Mouse (Mus musculus): ENCODE measurements around the gene Rbpjl. TPM values are rescaled to one million over a fixed set of nuclear protein-coding genes. Genes with fewer than 3 reads are reported as not detected.

Gene Rbpjl
- total RNA-seq, 1 experiment from 2014 or later, result not detected

DNA sequence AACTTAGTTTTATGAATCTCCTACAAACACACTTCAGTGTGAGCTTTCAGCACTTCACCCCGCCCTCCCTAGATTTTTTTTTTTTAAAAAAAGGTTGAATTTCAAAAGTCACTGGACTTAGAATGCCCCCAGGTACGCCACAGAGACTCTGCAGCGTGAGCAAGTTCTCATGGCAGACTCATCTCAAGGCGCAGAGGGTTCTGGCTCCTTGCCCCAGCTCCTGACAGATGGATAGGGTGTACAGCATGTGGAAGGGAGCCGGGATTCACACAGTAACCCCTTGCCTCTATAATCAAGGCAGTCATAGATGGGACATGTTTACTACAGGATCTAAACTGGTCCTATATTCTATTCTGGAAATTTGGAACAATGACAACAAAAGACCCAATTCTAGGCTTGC, 22.5 kb downstream of the Rbpjl start:
- ATAC-seq (replicated peaks; ENCODE audit: low read depth, poor library complexity, severe bottlenecking), result no peak

DNA sequence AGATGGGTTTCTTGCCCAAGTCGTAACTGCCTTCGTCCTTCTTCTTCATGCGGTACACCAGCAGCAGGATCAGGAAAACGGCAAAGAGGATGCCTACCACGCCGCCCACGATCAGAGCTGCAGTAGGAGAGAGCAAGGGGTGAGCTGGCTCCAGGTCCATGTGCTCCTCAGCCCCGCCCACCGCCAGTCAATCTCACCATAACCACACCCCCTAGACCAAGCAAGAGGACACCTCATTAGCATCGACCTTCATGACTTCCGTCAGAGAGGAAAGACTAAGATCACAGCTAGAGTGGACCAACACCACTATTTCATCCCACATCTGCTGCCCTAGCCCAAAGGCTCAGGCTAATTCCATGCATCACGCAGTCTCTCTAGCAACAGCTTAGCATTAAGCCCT, 23.2 kb downstream of the Rbpjl start:
- ATAC-seq (replicated peaks; ENCODE audit: low read depth, poor library complexity, severe bottlenecking), result no peak

DNA sequence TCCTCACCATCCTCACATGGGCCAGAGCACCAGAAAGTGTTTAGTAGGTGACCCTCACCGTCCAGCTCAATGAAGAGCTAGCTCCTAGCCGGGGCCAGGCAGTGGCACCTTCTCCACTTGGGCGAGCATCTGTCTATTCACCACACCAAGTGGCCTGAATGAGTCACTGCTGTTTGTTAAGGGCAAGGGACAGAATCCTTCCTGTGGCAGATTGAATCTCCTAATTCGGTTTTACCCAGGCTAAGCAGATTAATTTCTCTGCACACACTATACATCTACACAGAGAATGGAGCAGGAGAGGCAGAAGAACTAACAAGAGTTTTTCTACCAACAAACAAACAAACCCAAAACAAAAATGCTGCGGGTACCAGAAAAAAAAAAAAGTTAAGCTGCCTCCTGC, 24.0 kb downstream of the Rbpjl start:
- ATAC-seq (replicated peaks; ENCODE audit: low read depth, poor library complexity, severe bottlenecking), result no peak

DNA sequence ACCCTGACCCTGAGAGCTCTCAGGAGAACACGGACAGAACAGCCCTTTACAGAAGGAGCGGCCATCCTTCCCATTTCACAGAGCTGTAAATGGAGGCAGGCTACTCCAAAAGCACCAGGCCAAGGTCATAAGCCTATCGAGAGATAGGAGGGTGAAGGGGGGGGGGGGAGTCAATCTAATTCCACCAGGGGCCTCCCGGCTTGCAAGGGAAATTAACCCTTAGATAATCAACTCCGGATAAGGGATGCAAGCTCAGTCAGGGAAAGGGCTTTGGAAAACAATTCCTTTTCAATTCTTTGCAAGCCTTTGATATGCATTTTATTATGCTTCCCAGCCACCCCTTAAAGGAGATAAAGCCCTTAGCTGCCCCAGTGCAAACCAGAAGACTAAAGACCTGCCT, 25.5 kb downstream of the Rbpjl start:
- no peak for ATAC-seq (replicated peaks; ENCODE audit: low read depth, poor library complexity, severe bottlenecking)

DNA sequence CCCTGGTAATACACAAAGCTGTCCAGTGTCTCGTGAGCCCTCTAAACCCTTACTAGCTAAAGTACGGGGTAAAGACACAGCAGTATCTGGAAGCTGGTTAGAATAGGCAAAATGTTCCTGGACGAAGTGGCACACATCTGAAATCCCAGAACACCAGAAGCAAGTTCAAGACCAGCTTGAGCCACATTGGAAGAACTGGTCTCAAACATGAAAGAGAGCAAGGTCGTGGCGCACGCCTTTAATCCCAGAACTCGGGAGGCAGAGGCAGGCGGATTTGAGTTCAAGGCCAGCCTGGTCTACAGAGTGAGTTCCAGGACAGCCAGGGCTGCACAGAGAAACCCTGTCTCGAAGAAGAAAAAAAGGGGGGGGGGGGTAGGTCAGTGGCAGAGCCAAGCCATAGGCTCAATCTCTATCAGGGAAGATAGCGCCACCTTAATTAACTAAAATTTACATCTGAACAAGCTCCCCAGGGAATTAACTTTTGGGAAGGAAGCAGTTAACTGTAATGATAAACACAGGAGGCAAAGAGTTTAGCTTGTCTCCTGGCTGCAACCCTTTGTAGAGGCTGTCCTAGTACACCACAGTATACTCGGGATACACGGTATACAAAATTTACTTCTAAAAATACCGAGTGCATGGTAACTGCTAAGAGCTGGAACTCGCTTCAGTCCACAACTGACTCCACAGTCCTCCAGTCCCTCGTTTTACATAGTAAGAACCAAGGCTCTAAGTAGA, 27.1 kb downstream of the Rbpjl start:
- ATAC-seq (replicated peaks; ENCODE audit: low read depth, poor library complexity, severe bottlenecking), result no peak

DNA sequence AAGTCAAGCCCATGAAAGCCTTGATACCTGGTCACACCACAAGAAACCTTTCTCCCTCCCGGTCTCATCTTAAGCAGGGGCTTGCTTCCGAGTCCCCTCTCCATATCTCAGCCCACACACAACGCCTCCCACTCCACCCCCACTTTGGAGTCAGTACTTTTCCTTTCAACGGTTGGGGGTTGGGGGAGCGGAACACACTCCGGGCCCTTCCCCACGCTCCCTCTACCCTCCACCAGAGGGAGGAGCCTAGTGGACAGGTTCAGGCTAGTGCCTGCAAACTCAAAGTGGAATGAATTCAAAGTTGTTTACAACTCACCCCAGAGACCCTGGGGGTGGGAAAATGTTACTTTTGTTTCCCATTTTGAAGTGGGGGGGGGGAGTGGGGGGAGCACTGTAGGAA, 27.8 kb downstream of the Rbpjl start:
- 0 out of 2 replicates have a peak, but pooled peaks have one; percentile 50 for ATAC-seq (replicated peaks; ENCODE audit: low read depth, poor library complexity, severe bottlenecking)

DNA sequence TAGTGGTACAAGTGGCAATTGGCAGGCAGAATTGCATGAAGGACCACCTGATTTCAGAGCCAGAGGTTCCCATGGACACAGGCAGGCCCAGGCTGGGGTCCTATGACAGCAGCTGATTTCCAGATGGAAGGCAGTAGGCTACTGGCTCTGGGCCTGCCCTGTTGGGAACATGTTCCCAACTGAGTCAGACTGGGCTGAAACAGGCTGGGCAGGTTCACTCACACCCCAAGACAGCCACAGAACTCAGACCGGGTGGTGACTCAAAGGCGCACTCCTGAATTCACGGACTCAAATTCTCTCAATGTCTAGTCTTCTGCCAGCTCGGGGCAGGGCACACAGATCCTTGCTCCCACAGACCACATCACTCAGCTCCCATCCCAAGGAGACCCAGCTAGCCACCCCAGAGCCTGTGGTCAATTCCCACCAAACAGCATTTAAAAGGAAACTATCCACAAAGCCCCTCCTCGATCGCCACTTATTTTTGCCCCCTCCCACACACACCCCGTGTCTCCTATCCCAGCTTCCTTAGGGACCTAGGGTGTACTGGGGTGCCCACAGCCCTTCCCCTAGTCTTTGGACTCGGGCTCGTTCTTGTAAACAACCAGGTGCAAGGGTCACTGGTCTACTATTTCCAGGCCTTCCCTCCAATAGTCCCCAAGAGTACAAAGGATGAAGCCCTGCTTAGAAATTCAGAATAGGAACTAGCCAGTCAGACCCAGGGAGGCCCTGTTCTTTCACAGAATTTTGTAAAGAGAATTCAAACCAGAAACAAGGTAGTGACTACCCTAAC, 28.9 kb downstream of the Rbpjl start:
- no peak for ATAC-seq (replicated peaks; ENCODE audit: low read depth, poor library complexity, severe bottlenecking)

DNA sequence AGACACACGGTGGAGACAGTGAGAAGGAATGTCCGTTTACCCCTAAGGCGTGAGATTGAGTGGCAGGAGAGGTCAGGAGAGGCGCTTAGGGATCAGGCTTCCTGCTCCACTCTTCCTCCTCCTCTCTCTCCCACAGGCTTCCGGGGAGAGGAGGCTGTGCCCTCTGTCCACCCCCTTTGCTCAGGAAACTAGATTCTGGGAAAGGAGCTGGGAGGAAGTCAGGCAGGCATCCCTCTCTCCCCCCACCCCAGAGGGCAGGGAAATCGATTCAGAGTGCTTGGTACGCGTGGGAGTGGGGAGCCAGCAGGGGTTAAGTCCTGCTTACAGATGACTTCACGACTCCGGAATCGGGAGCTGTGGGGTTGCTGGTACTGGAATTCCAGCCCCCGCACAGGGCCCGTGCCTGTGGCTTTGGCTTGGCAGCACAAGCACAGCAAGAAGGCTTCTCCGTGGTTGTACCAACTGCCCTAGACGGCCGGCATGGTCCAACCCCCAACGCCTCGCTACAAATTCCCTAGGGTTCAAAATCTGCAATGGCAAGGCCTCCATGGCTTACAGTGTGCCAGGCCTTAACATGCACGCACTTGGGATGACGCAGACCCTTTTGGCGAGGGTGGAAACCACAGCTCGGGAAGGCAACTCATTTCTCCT, 29.7 kb downstream of the Rbpjl start:
- ATAC-seq (replicated peaks; ENCODE audit: low read depth, poor library complexity, severe bottlenecking), result no peak

DNA sequence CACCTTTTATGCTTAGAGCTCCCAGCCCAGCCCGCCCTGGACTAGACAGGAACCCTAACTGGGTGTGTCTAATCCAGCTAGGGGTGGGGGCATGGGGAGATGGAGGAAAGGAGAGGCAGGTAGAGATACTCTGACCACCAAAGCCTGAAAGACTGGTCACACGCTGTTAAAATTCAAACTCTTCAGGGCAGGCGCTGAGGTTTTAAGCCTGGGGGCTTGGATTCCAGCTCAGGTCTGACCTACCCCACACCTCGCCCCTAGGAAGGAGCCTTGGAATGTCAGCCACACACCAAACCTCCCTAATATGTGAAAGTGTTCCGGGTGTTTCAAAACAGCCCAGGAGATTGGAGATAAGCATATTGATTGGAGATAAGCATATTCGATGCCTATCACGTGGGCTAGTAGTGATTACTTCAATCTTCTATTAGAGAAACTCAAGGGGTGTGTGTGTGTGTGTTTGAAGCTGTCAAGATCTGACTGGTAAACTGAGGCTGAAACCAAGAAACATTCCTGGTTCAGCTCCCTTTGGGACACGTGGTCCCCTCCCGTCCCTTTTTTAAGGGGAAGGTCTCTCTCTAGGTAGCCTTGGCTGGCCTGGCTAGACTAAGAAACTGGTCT, 30.4 kb downstream of the Rbpjl start:
- no peak for ATAC-seq (replicated peaks; ENCODE audit: low read depth, poor library complexity, severe bottlenecking)

DNA sequence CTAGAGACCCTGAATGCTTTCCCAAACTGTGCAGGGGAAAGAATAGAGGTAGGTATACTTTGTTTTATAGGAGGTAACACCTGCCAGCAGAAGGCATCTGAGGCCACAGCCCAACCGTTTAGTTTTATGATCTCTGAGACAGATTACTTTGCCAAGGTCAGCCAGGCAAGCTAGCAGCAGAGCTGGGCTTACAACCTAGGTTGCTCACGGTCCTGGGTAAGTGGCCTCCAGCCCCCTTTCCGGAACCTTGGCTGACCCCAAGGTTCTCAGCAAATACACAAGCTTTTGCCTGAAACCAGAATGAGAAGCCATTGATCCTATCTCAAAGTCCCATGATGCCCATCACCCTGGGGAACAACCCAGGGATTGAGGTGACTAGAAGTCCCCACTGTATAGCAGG, 31.7 kb downstream of the Rbpjl start:
- ATAC-seq (replicated peaks; ENCODE audit: low read depth, poor library complexity, severe bottlenecking), result no peak

DNA sequence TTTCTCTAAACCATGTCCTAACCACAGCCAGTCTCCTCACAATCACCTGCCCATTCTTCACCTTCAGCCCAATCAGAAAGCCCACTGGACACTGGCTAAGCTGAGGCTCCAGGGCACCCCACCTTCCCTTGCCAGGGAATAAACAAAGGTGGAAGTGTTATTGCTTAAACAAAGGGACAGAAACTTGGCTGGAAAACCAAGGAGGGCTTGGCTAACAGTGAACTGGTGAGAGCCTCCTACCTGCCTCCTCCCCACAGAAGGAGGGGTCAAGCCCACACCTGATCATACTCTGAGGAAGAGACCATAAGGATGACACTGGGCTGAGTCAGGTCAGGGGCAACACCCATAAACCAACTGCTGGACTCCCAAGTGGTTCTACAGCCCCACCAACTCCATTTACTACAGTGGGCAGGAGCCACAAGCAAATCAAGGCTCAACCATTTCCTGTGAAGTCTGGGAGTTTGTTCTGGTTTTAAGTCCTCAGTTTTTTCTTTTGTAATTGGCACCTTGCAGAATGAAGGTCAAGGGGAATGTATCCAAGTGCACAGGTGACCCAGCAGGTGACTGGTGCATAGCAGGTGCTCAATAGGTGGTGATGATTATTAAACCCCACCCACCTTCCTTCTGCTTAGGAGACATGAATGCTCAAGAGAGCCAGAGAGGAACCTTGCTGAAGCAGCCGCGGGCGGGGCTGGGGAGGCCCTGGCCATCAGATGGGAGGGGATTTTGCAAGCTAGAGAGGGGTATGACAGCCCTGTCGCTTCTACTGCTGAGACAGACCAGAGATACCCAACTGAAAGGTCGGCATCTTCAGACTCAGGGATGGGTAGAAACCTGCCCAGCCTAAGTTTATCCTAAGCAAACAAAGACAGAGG, 32.5 kb downstream of the Rbpjl start:
- no peak for ATAC-seq (replicated peaks; ENCODE audit: low read depth, poor library complexity, severe bottlenecking)

DNA sequence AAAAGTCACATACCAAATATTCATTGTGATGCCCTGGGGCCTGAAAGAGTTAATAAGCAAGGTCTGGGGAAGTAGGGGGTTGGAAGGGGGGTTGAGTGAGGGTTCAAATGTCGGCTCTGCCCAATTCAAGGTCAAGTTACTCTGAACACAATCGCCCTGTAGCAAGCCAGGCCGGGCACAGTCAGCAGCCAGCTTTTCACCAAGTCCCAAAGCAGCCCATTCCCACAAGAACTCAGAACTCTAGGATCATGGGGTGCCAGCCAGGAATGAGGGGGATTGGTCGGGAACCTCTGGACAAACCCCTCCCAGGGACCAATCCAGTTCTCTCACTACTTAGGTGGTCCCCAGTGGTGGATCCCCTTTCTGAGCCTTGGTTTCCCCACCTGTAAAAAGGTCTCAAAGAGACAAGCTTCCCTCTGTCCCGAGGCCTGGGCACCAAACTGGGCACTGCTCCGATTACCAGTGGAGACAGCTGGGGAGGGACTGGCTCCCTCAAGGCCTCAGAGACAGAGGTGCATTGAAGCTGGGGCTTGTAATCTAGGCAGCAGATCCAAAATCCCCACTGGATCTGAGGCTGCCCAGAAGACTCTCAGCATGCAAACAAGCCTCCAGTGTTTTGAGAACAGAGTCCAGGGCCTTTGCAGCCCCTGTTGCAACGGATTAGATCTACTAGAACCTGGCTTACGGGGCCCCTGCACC, 33.4 kb downstream of the Rbpjl start:
- ATAC-seq (replicated peaks; ENCODE audit: low read depth, poor library complexity, severe bottlenecking), result no peak

DNA sequence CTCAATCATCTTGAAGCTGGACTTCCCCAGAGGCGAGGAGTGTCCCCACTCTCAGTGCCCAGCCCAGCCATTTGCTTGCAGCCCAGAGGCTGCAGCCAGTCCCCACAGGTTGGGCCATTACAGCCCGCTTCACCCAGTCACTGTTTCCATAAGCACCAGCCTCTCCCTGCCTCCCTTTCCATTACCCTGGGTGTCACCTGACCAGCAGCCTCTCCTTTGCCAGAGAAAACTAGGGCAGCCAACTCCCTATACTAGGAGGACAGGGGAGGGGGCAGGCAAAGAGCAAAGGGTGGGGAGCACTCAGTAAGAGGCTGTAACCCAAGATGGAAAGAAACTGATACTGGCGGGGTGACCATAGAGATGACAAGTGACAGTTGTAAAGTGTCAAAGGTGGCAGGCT, 34.0 kb downstream of the Rbpjl start:
- ATAC-seq (replicated peaks; ENCODE audit: low read depth, poor library complexity, severe bottlenecking), result no peak

DNA sequence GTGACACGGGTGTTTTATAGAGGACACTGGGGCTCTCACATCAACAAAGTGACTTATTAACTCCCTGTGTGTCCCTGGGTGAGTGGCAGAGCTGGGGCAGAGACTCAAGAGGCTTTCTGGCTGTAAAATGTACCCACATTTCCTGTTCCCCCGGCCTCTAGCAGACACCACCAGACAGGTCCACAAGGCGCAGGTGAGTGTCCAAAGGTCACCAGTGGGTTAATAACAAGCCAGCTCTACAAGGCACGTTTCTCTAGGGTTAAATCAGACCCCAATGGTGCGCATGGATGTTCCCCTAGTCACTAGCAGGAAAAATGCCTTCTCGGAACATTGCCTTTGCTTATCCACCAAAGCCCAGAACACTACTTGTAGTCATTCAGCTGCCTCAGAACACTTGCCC, 34.8 kb downstream of the Rbpjl start:
- ATAC-seq (replicated peaks; ENCODE audit: low read depth, poor library complexity, severe bottlenecking), result no peak

DNA sequence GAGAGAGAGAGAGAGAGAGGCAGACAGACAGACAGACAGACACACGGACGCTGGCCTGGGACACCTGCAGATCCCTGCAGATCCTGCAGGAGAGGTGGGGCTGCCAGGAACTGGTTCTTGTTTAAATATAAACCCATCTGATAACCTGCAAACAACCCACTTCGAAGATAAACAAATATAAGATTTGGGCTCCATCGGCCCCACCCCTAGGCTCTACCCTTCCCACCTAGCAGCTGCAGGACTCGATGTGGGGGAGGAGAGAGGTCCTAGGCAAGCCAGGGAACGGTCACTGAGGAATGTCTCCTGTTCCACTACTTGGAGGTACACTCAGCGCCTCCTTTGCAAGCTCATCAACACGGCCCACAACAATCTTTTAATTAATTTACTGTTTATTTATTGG, 35.3 kb downstream of the Rbpjl start:
- ATAC-seq (replicated peaks; ENCODE audit: low read depth, poor library complexity, severe bottlenecking), result no peak

DNA sequence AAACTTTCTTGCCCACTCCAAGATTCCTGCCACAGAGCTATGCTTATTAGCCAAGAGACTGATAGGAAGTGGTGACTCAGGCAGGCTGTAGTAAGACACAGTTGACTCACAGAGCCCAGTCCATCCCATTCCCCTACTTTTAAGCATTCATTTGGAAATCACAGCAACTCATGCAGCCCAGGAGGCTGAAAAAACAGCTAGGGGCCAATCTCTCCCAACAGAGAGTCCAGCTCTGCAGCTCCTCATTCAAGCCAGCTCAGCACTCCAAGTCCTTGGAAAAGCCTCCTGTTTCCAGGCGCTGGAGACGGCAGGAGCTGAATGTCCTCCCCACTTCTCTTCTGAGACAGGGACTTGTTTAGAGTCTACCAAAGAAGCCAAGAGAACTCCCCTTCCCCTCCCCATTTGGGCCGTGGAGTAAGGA, 36.1 kb downstream of the Rbpjl start:
- no peak for ATAC-seq (replicated peaks; ENCODE audit: low read depth, poor library complexity, severe bottlenecking)

DNA sequence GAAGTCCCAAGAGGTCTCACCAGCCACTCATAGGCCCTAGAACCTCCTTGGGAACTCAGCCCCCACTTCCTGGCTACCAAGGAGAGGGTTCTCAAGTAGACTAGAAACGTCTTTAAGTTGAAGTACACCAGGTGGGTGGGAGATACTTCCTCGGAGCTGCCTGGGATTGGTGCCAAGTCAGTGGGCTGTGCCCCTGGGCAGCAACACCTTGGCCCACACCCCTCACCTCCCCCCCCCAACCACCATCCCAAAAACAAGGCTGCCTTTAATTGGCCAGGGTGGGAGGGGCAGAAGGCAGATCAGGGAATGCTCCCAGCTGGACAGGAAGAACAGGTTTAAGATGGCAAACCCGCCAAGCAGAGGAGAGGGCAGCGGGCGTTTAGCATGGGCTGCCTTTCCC, 37.4 kb downstream of the Rbpjl start:
- ATAC-seq (replicated peaks; ENCODE audit: low read depth, poor library complexity, severe bottlenecking), result no peak

DNA sequence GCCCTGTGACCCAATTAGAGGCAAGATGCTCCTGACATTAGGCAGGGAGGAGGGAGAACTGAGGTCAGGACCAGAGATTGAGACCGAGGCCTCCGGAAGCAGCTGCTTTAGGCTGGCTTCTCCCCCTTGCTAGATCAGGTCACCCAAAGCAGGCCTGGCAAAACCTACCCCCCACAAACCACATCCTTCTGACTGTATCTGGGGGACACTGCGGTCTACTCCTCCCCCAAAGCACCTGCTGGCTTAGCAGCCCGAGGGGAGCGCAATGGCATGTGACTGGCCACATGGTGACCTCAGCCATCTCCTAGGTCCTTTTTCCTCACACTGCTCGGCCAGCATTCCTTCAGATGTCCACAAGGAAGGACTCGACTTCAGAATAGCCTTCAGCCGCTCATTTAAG, 38.2 kb downstream of the Rbpjl start:
- ATAC-seq (replicated peaks; ENCODE audit: low read depth, poor library complexity, severe bottlenecking), result peak; percentile 92

DNA sequence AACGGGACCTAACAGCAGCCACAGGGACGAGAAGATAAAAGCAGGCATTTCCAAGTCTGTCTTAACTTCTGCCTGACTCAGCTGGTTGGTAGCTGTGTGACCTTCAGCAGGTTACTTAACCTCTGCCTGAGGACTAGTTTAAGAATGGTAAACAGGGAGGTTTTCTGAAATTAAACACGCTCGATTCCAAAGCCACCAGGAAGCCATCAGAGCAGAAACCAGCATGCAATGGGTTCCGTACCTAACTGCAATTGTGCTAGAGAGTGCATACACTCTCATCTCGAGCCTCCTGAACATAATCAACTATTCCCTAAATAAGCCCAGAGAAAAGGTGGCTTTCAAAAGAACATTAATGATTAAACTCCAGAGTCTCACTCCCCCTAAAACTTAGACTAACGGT, 38.8 kb downstream of the Rbpjl start:
- no peak for ATAC-seq (replicated peaks; ENCODE audit: low read depth, poor library complexity, severe bottlenecking)
